Mouse (Mus musculus): ENCODE data around the gene Ctc1.
"Not testable (repeated sequence)": the region's sequence is repeated elsewhere in the genome, so short reads cannot be mapped to it uniquely, and the experiment has no call there.

Ctc1 gene

GRCm38 (mm10) chr11:69015644-69016441 lies at the start of gene Ctc1:
TSS of gene Ctc1 (plus strand) at chr11:69015911.
- H3K36me3 ChIP-seq (ENCODE audit: control insufficient read depth, insufficient read depth, low read length, poor library complexity, severe bottlenecking): no peaks in the 10 kb centered on the region
- DNase-seq (ENCODE audit: low read depth, low spot score): peak; percentile 94
- H3K27me3 ChIP-seq (ENCODE audit: control insufficient read depth, insufficient read depth, low read length, poor library complexity, severe bottlenecking): no peaks in the 10 kb centered on the region

- H3K27me3 ChIP-seq (ENCODE audit: control insufficient read depth, insufficient read depth, low read length, poor library complexity, severe bottlenecking): no peaks in the 10 kb centered on the region
- peak; percentile 12 for DNase-seq (ENCODE audit: low read depth, low spot score)
Measured at GRCm38 (mm10) chr11:68966554-68966953, 49.2 kb upstream of the Ctc1 start.

GRCm38 (mm10) chr11:68967337-68968282 lies 48.1 kb upstream of the Ctc1 start, which contains the start of gene Slc25a35:
TSS of gene Slc25a35 (plus strand) at chr11:68968131.
- DNase-seq (ENCODE audit: low read depth, low spot score): peak; percentile 87
- H3K36me3 ChIP-seq (ENCODE audit: control insufficient read depth, insufficient read depth, low read length, poor library complexity, severe bottlenecking): no peaks in the 10 kb centered on the region
- H3K27me3 ChIP-seq (ENCODE audit: control insufficient read depth, insufficient read depth, low read length, poor library complexity, severe bottlenecking): no peaks in the 10 kb centered on the region

More at GRCm38 (mm10) chr11:68966554-68966953, 49.2 kb upstream of the Ctc1 start:
- no peaks in the 10 kb centered on the region for H3K36me3 ChIP-seq (ENCODE audit: control insufficient read depth, insufficient read depth, low read length, poor library complexity, severe bottlenecking)

DNA sequence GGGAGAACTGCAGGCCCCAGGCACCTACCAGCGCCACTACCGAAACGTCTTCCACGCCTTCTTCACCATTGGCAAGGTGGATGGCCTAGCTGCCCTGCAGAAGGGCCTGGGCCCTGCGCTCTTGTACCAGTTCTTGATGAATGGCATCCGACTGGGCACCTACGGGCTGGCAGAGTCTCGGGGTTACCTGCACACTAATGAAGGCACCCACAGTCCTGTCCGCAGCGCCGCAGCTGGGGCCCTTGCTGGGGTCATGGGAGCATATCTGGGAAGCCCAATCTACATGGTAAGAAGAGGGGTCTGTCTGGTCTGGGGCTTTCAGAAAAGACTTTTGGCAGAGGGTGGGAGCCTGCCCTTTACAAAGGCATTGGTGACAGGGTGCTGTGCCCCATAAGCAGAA lies 47.0 kb upstream of the Ctc1 start:
- Histone ChIP-seq H3K36me3 (ENCODE audit: control insufficient read depth, insufficient read depth, low read length, poor library complexity, severe bottlenecking) (no peaks in the 10 kb centered on the region), H3K27me3 (ENCODE audit: control insufficient read depth, insufficient read depth, low read length, poor library complexity, severe bottlenecking) (no peaks in the 10 kb centered on the region)
- DNase-seq (ENCODE audit: low read depth, low spot score): no peak

DNA sequence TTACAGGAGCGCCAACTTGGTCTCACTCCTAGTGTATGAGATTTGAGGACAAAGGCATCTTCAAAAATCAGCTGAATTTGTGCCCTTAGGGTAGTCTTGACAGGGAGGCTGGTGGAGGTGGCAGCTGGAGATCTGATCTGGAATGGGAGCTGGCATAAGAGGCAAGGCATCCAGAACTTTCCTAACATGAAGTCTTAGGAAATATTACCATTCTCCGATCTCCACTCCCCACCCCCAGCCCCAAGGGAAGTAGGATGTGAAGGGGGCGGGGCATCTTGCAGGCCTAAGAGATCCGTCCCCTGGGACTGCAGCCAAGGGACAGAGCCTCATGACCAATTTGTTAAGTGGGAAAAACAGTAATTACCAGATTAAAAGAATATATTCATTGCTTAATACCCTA lies 45.5 kb upstream of the Ctc1 start:
- no peak for DNase-seq (ENCODE audit: low read depth, low spot score)
- H3K27me3 ChIP-seq (ENCODE audit: control insufficient read depth, insufficient read depth, low read length, poor library complexity, severe bottlenecking): no peaks in the 10 kb centered on the region
- no peaks in the 10 kb centered on the region for H3K36me3 ChIP-seq (ENCODE audit: control insufficient read depth, insufficient read depth, low read length, poor library complexity, severe bottlenecking)

- peak; percentile 70 for DNase-seq (ENCODE audit: low read depth, low spot score)
- H3K36me3 ChIP-seq (ENCODE audit: control insufficient read depth, insufficient read depth, low read length, poor library complexity, severe bottlenecking); H3K27me3 ChIP-seq (ENCODE audit: control insufficient read depth, insufficient read depth, low read length, poor library complexity, severe bottlenecking): not testable (repeated sequence)
Measured at GRCm38 (mm10) chr11:68973250-68974058, 42.3 kb upstream of the Ctc1 start.

GRCm38 (mm10) chr11:68974059-68974450 lies 41.7 kb upstream of the Ctc1 start:
- Histone ChIP-seq H3K36me3 (ENCODE audit: control insufficient read depth, insufficient read depth, low read length, poor library complexity, severe bottlenecking) (no peaks in the 10 kb centered on the region), H3K27me3 (ENCODE audit: control insufficient read depth, insufficient read depth, low read length, poor library complexity, severe bottlenecking) (no peaks in the 10 kb centered on the region)

DNA sequence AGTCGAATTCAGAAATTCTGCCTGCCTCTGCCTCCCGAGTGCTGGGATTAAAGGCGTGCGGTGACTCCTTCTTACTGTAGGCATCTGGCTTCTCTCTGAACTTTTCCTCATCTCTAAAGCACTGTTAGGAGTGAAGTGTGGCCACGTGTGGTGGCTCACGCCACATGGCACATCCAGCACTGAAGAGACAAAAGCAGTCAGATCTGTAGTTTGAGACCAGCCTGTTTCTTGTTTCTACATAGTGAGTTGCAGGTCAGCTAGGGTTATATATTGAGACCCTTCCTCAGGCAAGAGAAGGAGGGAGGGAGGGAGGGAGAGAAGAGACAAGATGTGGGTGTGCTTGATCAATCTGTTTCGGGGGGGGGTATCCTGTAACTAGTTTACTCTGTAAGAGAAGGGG lies 40.6 kb upstream of the Ctc1 start, which contains the start of gene Rangrf:
Rangrf (minus strand) TSS at position 101 of the 400 bp plus-strand sequence.
- no peak for DNase-seq (ENCODE audit: low read depth, low spot score)
- no peaks in the 10 kb centered on the region for H3K36me3 ChIP-seq (ENCODE audit: control insufficient read depth, insufficient read depth, low read length, poor library complexity, severe bottlenecking)
- H3K27me3 ChIP-seq (ENCODE audit: control insufficient read depth, insufficient read depth, low read length, poor library complexity, severe bottlenecking): no peaks in the 10 kb centered on the region

More at GRCm38 (mm10) chr11:68974059-68974450, 41.7 kb upstream of the Ctc1 start:
- no peak for DNase-seq (ENCODE audit: low read depth, low spot score)

GRCm38 (mm10) chr11:68975601-68976000 lies 40.1 kb upstream of the Ctc1 start:
- H3K36me3 ChIP-seq (ENCODE audit: control insufficient read depth, insufficient read depth, low read length, poor library complexity, severe bottlenecking): no peaks in the 10 kb centered on the region
- H3K27me3 ChIP-seq (ENCODE audit: control insufficient read depth, insufficient read depth, low read length, poor library complexity, severe bottlenecking): no peaks in the 10 kb centered on the region
- no peak for DNase-seq (ENCODE audit: low read depth, low spot score)

DNA sequence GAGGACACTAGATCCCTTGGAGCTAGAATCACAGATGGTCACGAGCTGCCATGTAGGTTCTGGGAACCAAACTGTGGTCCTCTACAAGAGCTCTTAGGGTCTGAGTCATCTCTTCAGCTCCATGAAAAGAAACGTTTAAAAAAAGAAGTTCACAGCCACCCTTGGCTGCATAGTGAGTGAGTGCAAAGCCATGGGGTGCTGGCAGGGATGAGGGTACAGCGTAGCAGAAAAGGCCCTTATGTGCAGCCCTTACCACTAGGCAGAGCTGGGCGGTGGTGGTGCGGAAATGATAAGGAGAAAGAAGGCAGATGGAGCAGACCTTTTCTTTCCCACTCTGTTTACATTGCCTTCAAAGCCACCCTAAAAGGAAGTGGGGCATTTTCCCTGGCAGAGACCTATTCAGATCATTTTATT lies 36.4 kb upstream of the Ctc1 start:
- Histone ChIP-seq H3K36me3 (ENCODE audit: control insufficient read depth, insufficient read depth, low read length, poor library complexity, severe bottlenecking) (no peaks in the 10 kb centered on the region), H3K27me3 (ENCODE audit: control insufficient read depth, insufficient read depth, low read length, poor library complexity, severe bottlenecking) (no peaks in the 10 kb centered on the region)
- DNase-seq (ENCODE audit: low read depth, low spot score): no peak

GRCm38 (mm10) chr11:68980919-68981318 lies 34.8 kb upstream of the Ctc1 start:
- Histone ChIP-seq H3K27me3 (ENCODE audit: control insufficient read depth, insufficient read depth, low read length, poor library complexity, severe bottlenecking) (no peaks in the 10 kb centered on the region), H3K36me3 (ENCODE audit: control insufficient read depth, insufficient read depth, low read length, poor library complexity, severe bottlenecking) (no peaks in the 10 kb centered on the region)
- DNase-seq (ENCODE audit: low read depth, low spot score): no peak

DNA sequence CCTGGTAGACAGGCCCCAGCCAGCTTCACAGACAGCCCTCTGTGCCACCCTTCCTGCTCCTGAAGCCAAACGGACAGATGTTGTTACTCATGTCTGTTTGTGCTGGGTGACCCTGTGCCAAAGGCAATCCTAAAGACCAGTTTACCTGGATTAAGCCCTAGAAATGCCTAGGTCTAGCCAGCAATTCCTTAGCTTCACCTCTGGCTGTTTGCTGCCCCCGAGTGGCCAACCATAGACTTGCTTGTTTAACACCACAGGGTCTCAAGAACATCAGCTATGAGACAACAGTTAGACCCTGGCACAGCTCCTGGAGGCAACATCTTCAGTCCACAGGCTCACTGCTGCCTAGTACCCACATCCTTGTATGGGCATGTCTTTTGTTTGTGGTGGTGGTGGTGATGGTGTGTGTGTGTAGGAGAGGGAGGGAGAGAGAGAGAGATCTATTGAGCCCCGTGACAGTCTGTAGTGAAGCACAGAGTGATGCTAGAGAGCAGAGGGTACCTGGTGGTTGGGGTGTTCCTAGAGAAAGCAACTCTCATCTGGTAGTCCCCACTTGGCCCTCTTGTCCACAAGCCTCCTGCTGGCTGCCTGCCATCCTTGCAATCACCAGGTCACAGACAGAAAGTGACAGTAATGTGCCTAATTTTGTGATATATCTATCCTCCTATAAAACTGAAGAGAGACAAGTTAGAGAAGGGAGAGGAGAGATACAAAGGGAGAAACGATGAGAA lies 32.9 kb upstream of the Ctc1 start:
- peak; percentile 79 for DNase-seq (ENCODE audit: low read depth, low spot score)
- Histone ChIP-seq H3K27me3 (ENCODE audit: control insufficient read depth, insufficient read depth, low read length, poor library complexity, severe bottlenecking) (no peaks in the 10 kb centered on the region), H3K36me3 (ENCODE audit: control insufficient read depth, insufficient read depth, low read length, poor library complexity, severe bottlenecking) (peaks cover 2% of the 10 kb centered on the region; the same call in 1 of the 2 replicates)

DNA sequence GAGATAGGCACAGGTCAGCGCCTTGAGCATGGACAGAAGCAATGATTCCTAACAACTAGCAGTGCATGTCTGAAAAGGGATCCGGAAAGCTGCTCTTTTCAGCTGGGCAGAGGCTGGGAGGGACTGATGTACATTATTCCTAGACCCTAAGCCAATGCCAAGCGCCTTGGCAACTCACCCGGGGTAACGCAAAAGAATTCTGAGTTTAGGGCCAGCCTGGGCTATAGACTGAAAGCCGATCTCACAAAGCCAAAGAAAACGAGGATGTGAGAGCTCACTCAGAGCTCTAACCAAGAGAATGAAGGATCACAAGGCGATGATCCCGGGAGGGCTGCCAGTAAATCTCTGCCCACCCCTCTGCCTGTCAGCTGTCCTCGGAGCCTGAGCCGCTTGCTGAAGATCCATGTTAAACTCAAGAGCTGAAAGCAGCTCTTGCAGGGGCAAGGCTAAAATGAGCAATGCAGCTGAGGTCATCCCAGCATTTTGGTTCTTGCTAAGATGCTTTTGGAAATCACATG lies 28.3 kb upstream of the Ctc1 start:
- DNase-seq (ENCODE audit: low read depth, low spot score): no peak
- H3K27me3 ChIP-seq (ENCODE audit: control insufficient read depth, insufficient read depth, low read length, poor library complexity, severe bottlenecking): no peaks in the 10 kb centered on the region
- H3K36me3 ChIP-seq (ENCODE audit: control insufficient read depth, insufficient read depth, low read length, poor library complexity, severe bottlenecking): peaks cover 2% of the 10 kb centered on the region; the same call in 1 of the 2 replicates
